Mouse (Mus musculus): Measurements from ENCODE around the gene Acr.

The Acr gene

GRCm38 (mm10) chr15:89622312-89622958 lies 54.3 kb downstream of the Acr start:
- DNase-seq (ENCODE audit: low read depth) = peak; percentile 75

DNA sequence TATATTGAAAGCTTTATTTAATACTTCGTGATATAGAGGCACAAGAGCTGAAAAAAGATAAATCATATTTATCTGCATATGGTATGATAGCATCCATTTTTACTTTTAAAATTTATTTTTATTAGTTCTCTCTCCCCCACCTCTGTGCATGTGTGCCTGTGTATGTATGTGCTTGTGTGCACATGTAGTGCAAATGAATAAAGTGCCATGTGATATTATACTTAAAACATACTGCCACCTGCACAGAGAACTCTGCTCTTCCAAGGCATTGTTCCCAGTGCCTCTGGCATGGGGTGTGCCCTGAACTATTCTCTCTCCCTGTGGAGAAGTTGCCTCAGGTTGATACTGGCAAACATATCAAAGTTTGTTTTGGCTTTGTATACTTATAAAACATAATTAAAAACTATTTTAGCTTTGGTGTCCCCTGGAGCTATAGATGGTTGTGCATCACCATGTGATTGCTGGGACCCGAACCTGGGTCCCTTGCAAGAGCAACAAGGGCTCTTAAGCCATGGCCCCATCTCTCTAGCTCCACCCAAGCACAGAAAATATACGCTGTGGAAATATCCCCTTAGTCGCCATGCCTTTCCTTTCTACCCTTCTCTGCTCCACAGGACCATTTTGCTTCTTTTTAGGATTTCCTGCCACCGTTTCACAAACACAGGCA lies 55.0 kb downstream of the Acr start:
- DNase-seq (ENCODE audit: low read depth) = no peak

- peak; percentile 74 for DNase-seq (ENCODE audit: low read depth)
These were observed 55.5 kb downstream of the Acr start for GRCm38 (mm10) chr15:89623626-89623959.
